Mouse (Mus musculus) megakaryocyte, embryonic 14.5 days (primary cell): ENCODE results near the gene Tstd2.

Experiments
- FLI1 ChIP-seq: IDR thresholded peaks from 2 replicates; pipeline ENCODE4 v1.6.1; 2012; ENCODE audit warnings: low read length, inconsistent platforms, mixed read lengths
- GATA1 ChIP-seq: IDR thresholded peaks from 3 replicates; pipeline ENCODE4 v1.6.1; 2012; ENCODE audit warnings: mixed read lengths, low read length, inconsistent platforms, borderline replicate concordance

DNA sequence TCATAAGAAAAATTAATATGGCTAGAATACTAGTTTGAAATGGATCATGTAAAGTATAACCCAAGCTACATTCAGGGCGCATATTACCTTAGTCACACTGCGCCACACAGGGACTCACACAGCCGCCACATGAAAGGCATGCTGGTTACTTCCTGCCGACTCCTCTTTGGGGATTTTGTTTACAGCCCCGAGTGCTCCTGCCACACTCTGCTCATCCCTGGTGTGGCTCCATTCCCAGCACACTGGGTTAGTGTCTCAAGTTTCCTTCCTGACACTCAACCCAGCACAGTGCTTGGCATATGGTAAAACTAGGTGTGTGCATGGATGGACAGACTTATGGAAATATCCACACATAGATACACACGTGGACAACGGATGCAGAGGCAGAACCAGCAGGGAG lies 43.7 kb upstream of the Tstd2 start:
- TF ChIP-seq GATA1 (no peak), FLI1 (no peak)
